Mouse (Mus musculus) R1 (cell line): ENCODE results near the gene Ehbp1.

ENCODE experiments used
- DNase-seq: peaks from one replicate; pipeline ENCODE4 v3.0.0-alpha.2; 2018; ENCODE audit warnings: low read depth, low spot score

Ehbp1 gene

GRCm38 (mm10) chr11:22286371-22286872 lies 55.7 kb downstream of the Ehbp1 start:
- peak; percentile 51 for DNase-seq

- no peak for DNase-seq
Measured at GRCm38 (mm10) chr11:22276656-22277055, 65.4 kb downstream of the Ehbp1 start.

- DNase-seq, result no peak
Measured at GRCm38 (mm10) chr11:22274144-22274543, 67.9 kb downstream of the Ehbp1 start.

- no peak for DNase-seq
Measured at GRCm38 (mm10) chr11:22273378-22273777, 68.7 kb downstream of the Ehbp1 start.

- no peak for DNase-seq
Measured at GRCm38 (mm10) chr11:22271889-22272288, 70.2 kb downstream of the Ehbp1 start.

- DNase-seq, result no peak
Measured at GRCm38 (mm10) chr11:22269643-22270042, 72.4 kb downstream of the Ehbp1 start.

- DNase-seq, result no peak
Measured at GRCm38 (mm10) chr11:22269173-22269572, 72.9 kb downstream of the Ehbp1 start.

- peak; percentile 34 for DNase-seq
Measured at GRCm38 (mm10) chr11:22267014-22267413, 75.1 kb downstream of the Ehbp1 start.

GRCm38 (mm10) chr11:22255418-22255817 lies 86.7 kb downstream of the Ehbp1 start:
- DNase-seq, result no peak

GRCm38 (mm10) chr11:22249363-22249762 lies 92.7 kb downstream of the Ehbp1 start:
- DNase-seq, result no peak

GRCm38 (mm10) chr11:22247736-22248135 lies 94.4 kb downstream of the Ehbp1 start:
- DNase-seq, result no peak

- DNase-seq, result peak; percentile 44
Measured at GRCm38 (mm10) chr11:22247069-22247468, 95.0 kb downstream of the Ehbp1 start.

- no peak for DNase-seq
Measured at GRCm38 (mm10) chr11:22235558-22235957, 106.5 kb downstream of the Ehbp1 start.

- DNase-seq, result peak; percentile 55
Measured at GRCm38 (mm10) chr11:22234739-22235138, 107.4 kb downstream of the Ehbp1 start.

GRCm38 (mm10) chr11:22230906-22231305 lies 111.2 kb downstream of the Ehbp1 start:
- no peak for DNase-seq

- peak; percentile 32 for DNase-seq
Measured at GRCm38 (mm10) chr11:22225619-22226018, 116.5 kb downstream of the Ehbp1 start.

- no peak for DNase-seq
Measured at GRCm38 (mm10) chr11:22218222-22218621, 123.9 kb downstream of the Ehbp1 start.

- no peak for DNase-seq
Measured at GRCm38 (mm10) chr11:22216941-22217340, 125.2 kb downstream of the Ehbp1 start.

GRCm38 (mm10) chr11:22206611-22207010 lies 135.5 kb downstream of the Ehbp1 start:
- DNase-seq, result no peak

GRCm38 (mm10) chr11:22206191-22206590 lies 135.9 kb downstream of the Ehbp1 start:
- DNase-seq, result no peak

- DNase-seq, result no peak
Measured at GRCm38 (mm10) chr11:22203413-22203812, 138.7 kb downstream of the Ehbp1 start.

- no peak for DNase-seq
Measured at GRCm38 (mm10) chr11:22201125-22201524, 141.0 kb downstream of the Ehbp1 start.

GRCm38 (mm10) chr11:22199881-22200280 lies 142.2 kb downstream of the Ehbp1 start:
- DNase-seq, result peak; percentile 57

GRCm38 (mm10) chr11:22198406-22198805 lies 143.7 kb downstream of the Ehbp1 start:
- DNase-seq, result no peak
